Mouse (Mus musculus): ENCODE data around the gene Gm49396.

Gene Gm49396

DNA sequence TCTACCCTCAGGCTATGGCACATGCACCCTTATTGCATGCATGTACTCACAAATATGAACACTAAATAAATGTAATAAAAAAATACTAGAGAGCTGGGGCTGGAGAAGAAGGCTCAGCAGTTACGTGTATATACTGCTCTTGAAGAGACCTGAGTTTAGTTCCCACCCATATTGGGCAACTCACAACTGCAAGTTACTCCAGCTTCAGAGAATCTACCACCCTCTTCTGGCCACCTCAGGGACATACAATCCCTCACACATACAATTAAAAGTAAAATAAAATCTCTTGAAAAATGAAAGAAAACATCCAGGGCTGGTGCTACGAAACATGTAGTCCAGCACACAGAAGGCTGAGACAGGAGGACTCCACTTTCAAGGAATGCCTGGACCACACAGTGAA, 51.3 kb downstream of the Gm49396 start:
- no peak for DNase-seq

DNA sequence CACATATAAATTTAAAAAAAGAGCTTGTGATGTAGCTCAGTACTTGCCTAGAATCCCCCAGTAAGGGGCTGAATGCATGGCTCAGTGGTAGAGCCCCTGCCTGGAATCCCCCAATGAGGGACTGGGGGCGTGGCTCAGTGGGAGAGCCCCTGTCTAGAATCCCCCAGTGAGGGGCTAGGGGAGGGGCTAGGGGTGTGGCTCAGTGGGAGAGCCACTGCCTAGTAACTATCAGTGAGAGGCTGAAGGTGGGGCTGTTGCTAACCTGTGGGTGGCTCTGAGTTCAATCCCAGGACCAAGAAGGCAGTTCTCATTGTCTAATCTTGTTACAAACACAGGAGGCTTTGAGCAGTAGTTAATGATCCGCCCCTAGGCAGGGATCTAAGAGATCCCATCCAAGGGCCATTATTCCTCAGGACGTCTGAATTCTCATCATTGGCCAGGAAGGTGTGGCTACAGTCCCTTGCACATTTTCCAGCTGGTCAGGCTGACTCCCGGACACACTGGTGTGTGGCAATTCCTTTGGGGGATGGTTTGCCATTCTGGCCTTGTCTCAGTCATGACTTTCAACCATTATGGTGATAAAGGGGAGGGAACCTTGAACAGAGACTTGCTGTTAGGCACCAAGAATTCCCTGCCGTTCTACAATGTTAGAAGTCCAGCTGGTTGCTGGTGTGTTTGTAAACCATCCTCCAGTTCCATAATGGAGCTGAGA, 52.1 kb downstream of the Gm49396 start:
- DNase-seq = no peak

Data from retina, postnatal 1 day (tissue).